Mouse (Mus musculus): ENCODE measurements around the gene Bola1. TPM values are rescaled to one million over a fixed set of nuclear protein-coding genes. Genes with fewer than 3 reads are reported as not detected.
"Not testable (repeated sequence)": the region's sequence is repeated elsewhere in the genome, so short reads cannot be mapped to it uniquely, and the experiment has no call there.

The Bola1 gene
- polyA plus RNA-seq, 1 experiment from 2014 or later = 92.8 TPM

- H3K27ac ChIP-seq (replicated peaks); DNase-seq (ENCODE audit: low spot score); H3K9me3 ChIP-seq (replicated peaks); H3K4me3 ChIP-seq: not testable (repeated sequence)
- WGBS = 37% methylated on average over 8 of the region's 8 CpGs
- peaks cover 11% of the 10 kb centered on the region for H3K36me3 ChIP-seq
- peaks cover 18% of the 10 kb centered on the region for H3K4me1 ChIP-seq
- peaks cover 15% of the 10 kb centered on the region; the same call in 1 of the 2 replicates for H3K27me3 ChIP-seq (ENCODE audit: low read depth, poor library complexity, severe bottlenecking)
Measured at GRCm38 (mm10) chr3:96198601-96199251, 20.8 kb downstream of the Bola1 start.

GRCm38 (mm10) chr3:96198181-96198580, 21.3 kb downstream of the Bola1 start:
- peaks cover 20% of the 10 kb centered on the region; the same call in 1 of the 2 replicates for H3K27me3 ChIP-seq (ENCODE audit: low read depth, poor library complexity, severe bottlenecking)
- peaks cover 21% of the 10 kb centered on the region for H3K4me1 ChIP-seq
- WGBS = 5% methylated on average over 6 of the region's 6 CpGs
- H3K4me3 ChIP-seq = peak overlapping the region; percentile 69
- H3K36me3 ChIP-seq = peaks cover 11% of the 10 kb centered on the region
- H3K27ac ChIP-seq (replicated peaks) = peak overlapping the region; percentile 97
- 0 out of 2 replicates have a peak, but pooled peaks cover 3% of the 10 kb centered on the region for H3K9me3 ChIP-seq (replicated peaks)
- no peak for DNase-seq (ENCODE audit: low spot score)

GRCm38 (mm10) chr3:96197129-96197749, 22.3 kb downstream of the Bola1 start:
- peaks cover 20% of the 10 kb centered on the region; the same call in 1 of the 2 replicates for H3K27me3 ChIP-seq (ENCODE audit: low read depth, poor library complexity, severe bottlenecking)
- peaks cover 21% of the 10 kb centered on the region for H3K4me1 ChIP-seq
- H3K4me3 ChIP-seq = peak overlapping the region; percentile 69
- H3K36me3 ChIP-seq = peaks cover 11% of the 10 kb centered on the region
- H3K27ac ChIP-seq (replicated peaks) = peak overlapping the region; percentile 97
- 0 out of 2 replicates have a peak, but pooled peaks cover 3% of the 10 kb centered on the region for H3K9me3 ChIP-seq (replicated peaks)
- peak; percentile 89 for DNase-seq (ENCODE audit: low spot score)
- WGBS = under 1% methylated on average over 50 of the region's 50 CpGs

GRCm38 (mm10) chr3:96196437-96197128, 22.9 kb downstream of the Bola1 start:
- WGBS = 20% methylated on average over 27 of the region's 27 CpGs
- no peak for DNase-seq (ENCODE audit: low spot score)
- H3K4me3 ChIP-seq = peak overlapping the region; percentile 69

GRCm38 (mm10) chr3:96195616-96196313, 23.7 kb downstream of the Bola1 start:
- Histone ChIP-seq H3K36me3 (peaks cover 11% of the 10 kb centered on the region), H3K27ac (replicated peaks) (no peak overlapping the region), H3K27me3 (ENCODE audit: low read depth, poor library complexity, severe bottlenecking) (peaks cover 20% of the 10 kb centered on the region; the same call in 1 of the 2 replicates), H3K4me3 (peak overlapping the region; percentile 69), H3K9me3 (replicated peaks) (0 out of 2 replicates have a peak, but pooled peaks cover 3% of the 10 kb centered on the region), H3K4me1 (peaks cover 21% of the 10 kb centered on the region)
- DNase-seq (ENCODE audit: low spot score) = no peak
- WGBS = 93% methylated on average over 11 of the region's 11 CpGs

More at GRCm38 (mm10) chr3:96196437-96197128, 22.9 kb downstream of the Bola1 start:
- H3K36me3 ChIP-seq = peaks cover 11% of the 10 kb centered on the region
- 0 out of 2 replicates have a peak, but pooled peaks cover 3% of the 10 kb centered on the region for H3K9me3 ChIP-seq (replicated peaks)
- peak overlapping the region; percentile 97 for H3K27ac ChIP-seq (replicated peaks)
- H3K4me1 ChIP-seq = peaks cover 21% of the 10 kb centered on the region
- H3K27me3 ChIP-seq (ENCODE audit: low read depth, poor library complexity, severe bottlenecking) = peaks cover 20% of the 10 kb centered on the region; the same call in 1 of the 2 replicates

- H3K4me1 ChIP-seq = peaks cover 21% of the 10 kb centered on the region
- WGBS = 91% methylated on average over 10 of the region's 10 CpGs
- peaks cover 20% of the 10 kb centered on the region; the same call in 1 of the 2 replicates for H3K27me3 ChIP-seq (ENCODE audit: low read depth, poor library complexity, severe bottlenecking)
- H3K27ac ChIP-seq (replicated peaks) = no peak overlapping the region
- H3K36me3 ChIP-seq = peaks cover 11% of the 10 kb centered on the region
- DNase-seq (ENCODE audit: low spot score) = no peak
- no peak overlapping the region for H3K4me3 ChIP-seq
- 0 out of 2 replicates have a peak, but pooled peaks cover 3% of the 10 kb centered on the region for H3K9me3 ChIP-seq (replicated peaks)
Measured at GRCm38 (mm10) chr3:96194966-96195365, 24.5 kb downstream of the Bola1 start.

GRCm38 (mm10) chr3:96192977-96193376, 26.5 kb downstream of the Bola1 start:
- Histone ChIP-seq H3K27me3 (ENCODE audit: low read depth, poor library complexity, severe bottlenecking) (0 out of 2 replicates have a peak, but pooled peaks cover 9% of the 10 kb centered on the region), H3K4me3 (no peak overlapping the region), H3K4me1 (peaks cover 17% of the 10 kb centered on the region), H3K9me3 (replicated peaks) (0 out of 2 replicates have a peak, but pooled peaks cover 3% of the 10 kb centered on the region), H3K36me3 (peaks cover 11% of the 10 kb centered on the region), H3K27ac (replicated peaks) (no peak overlapping the region)
- no peak for DNase-seq (ENCODE audit: low spot score)
- WGBS = 69% methylated on average over 12 of the region's 12 CpGs

- H3K27me3 ChIP-seq (ENCODE audit: low read depth, poor library complexity, severe bottlenecking) = no peaks in the 10 kb centered on the region
- H3K27ac ChIP-seq (replicated peaks) = peak overlapping the region; percentile 7; the same call in 1 of the 2 replicates
- peak overlapping the region; percentile 63; the same call in 1 of the 2 replicates for H3K4me3 ChIP-seq
- peaks cover 37% of the 10 kb centered on the region for H3K4me1 ChIP-seq
- WGBS = 36% methylated on average over 4 of the region's 4 CpGs
- no peaks in the 10 kb centered on the region for H3K9me3 ChIP-seq (replicated peaks)
- no peak for DNase-seq (ENCODE audit: low spot score)
- H3K36me3 ChIP-seq = peaks cover 23% of the 10 kb centered on the region
Measured at GRCm38 (mm10) chr3:96182382-96182776, 37.1 kb downstream of the Bola1 start.

- H3K27me3 ChIP-seq (ENCODE audit: low read depth, poor library complexity, severe bottlenecking) = no peaks in the 10 kb centered on the region
- peak overlapping the region; percentile 63 for H3K4me3 ChIP-seq
- peaks cover 28% of the 10 kb centered on the region for H3K36me3 ChIP-seq
- no peak for DNase-seq (ENCODE audit: low spot score)
- H3K4me1 ChIP-seq = peaks cover 37% of the 10 kb centered on the region
- 40% methylated on average over 12 of the region's 12 CpGs for WGBS
- peak overlapping the region; percentile 82 for H3K27ac ChIP-seq (replicated peaks)
- H3K9me3 ChIP-seq (replicated peaks) = no peaks in the 10 kb centered on the region
Measured at GRCm38 (mm10) chr3:96181510-96182381, 37.8 kb downstream of the Bola1 start.

- peaks cover 37% of the 10 kb centered on the region for H3K4me1 ChIP-seq
- H3K27me3 ChIP-seq (ENCODE audit: low read depth, poor library complexity, severe bottlenecking) = no peaks in the 10 kb centered on the region
- DNase-seq (ENCODE audit: low spot score) = peak; percentile 49
- peak within 1 kb of the TSS; percentile 82 for H3K27ac ChIP-seq (replicated peaks)
- peaks cover 36% of the 10 kb centered on the region for H3K36me3 ChIP-seq
- 1% methylated on average over 19 of the region's 23 CpGs for WGBS
- no peaks in the 10 kb centered on the region for H3K9me3 ChIP-seq (replicated peaks)
- H3K4me3 ChIP-seq = peak within 1 kb of the TSS; percentile 63
Measured at GRCm38 (mm10) chr3:96180727-96181477, 38.6 kb downstream of the Bola1 start, which contains the start of gene Sv2a. TSS of gene Sv2a (plus strand) at chr3:96181151.

GRCm38 (mm10) chr3:96179531-96179930, 40.0 kb downstream of the Bola1 start:
- no peak for DNase-seq (ENCODE audit: low spot score)
- 67% methylated on average over 4 of the region's 4 CpGs for WGBS
- H3K27me3 ChIP-seq (ENCODE audit: low read depth, poor library complexity, severe bottlenecking) = no peaks in the 10 kb centered on the region
- H3K36me3 ChIP-seq = peaks cover 46% of the 10 kb centered on the region
- H3K4me1 ChIP-seq = peaks cover 39% of the 10 kb centered on the region
- H3K9me3 ChIP-seq (replicated peaks) = no peaks in the 10 kb centered on the region
- H3K27ac ChIP-seq (replicated peaks) = no peak overlapping the region
- H3K4me3 ChIP-seq = no peak overlapping the region

All from midbrain, embryonic 10.5 days (tissue).